Mouse (Mus musculus): ENCODE measurements around the gene Vmn1r143. TPM values are rescaled to one million over a fixed set of nuclear protein-coding genes. Genes with fewer than 3 reads are reported as not detected.
"Not testable (repeated sequence)": the region's sequence is repeated elsewhere in the genome, so short reads cannot be mapped to it uniquely, and the experiment has no call there.

Vmn1r143 gene
- total RNA-seq (2021), result not detected
- long read RNA-seq, experiment 1, result 0 reads
- long read RNA-seq, experiment 2, result 0 reads

DNA sequence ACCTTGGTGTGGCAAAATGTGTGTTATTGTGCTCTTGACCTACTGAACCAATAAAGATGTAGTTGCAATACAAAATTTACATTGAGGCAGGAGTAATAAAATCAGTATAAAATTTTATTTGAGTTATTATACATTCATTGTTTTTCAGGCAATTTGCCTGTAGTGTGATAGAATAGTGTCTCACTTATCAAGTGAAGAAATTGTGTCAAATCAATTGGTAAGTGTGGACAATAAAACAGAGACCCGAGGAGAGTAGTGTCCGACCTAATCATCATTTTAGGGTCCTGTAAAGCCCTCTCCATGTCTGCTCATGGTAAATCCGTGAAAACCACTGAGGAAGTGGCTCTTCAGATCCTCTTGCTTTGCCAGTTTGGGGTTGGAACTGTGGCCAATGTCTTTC lies at the start of gene Vmn1r143:
Gene Vmn1r143 (plus strand): TSS at position 301 of the 400 bp plus-strand sequence.
- not testable (repeated sequence) for DNase-seq (ENCODE audit: low spot score in 2 of 2)

DNA sequence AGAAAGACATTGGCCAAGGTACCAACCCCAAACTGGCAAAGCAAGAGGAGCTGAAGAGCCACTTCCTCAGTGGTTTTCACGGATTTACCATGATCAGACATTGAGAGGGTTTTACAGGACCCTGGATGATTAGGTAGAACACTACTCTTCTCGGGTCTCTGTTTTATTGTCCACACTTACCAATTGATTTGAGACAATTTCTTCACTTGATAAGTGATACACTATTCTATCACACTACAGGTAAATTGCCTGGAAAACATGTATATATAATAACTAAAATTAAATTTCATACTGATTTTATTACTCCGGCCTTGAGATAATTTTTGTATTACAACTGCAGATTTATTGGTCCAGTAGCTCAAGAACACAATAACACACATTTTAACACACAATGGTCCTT lies 25.2 kb upstream of the Vmn1r143 start, which contains the start of gene Vmn1r142:
Gene Vmn1r142 (minus strand): TSS at position 101 of the 400 bp plus-strand sequence.
- not testable (repeated sequence) for DNase-seq (ENCODE audit: low spot score in 2 of 2)

DNA sequence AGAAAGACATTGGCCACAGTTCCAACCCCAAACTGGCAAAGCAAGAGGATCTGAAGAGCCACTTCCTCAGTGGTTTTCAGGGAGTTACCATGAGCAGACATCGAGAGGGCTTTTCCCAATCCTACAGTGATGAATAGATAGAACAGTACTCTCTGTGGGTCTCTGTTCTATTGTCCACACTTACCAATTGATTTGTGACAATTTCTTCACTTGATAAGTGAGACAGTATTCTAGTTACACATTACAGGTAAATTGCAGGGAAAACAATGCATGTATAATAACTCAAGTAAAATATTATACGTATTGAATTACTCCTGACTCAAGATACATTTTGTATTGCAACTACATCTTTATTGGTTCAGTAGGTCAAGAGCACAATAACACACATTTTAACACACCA lies 12.0 kb downstream of the Vmn1r143 start, which contains the start of gene Gm8653:
Gene Gm8653 (minus strand): TSS at position 101 of the 400 bp plus-strand sequence.
- not testable (repeated sequence) for DNase-seq (ENCODE audit: low spot score in 2 of 2)

DNA sequence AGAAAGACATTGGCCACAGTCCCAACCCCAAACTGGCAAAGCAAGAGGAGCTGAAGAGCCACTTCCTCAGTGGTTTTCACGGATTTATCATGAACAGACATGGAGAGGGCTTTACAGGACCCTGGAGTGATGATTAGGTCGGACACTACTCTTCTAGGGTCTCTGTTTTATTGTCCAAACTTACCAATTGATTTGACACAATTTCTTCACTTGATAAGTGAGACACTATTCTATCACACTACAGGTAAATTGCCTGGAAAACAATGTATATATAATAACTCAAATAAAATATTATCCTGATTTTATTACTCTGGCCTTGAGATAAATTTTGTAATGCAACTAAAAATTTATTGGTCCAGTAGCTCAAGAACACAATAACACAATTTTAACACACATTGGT lies 40.2 kb downstream of the Vmn1r143 start, which contains the start of gene Gm8453:
Gene Gm8453 (minus strand): TSS at position 101 of the 400 bp plus-strand sequence.
- DNase-seq (ENCODE audit: low spot score in 2 of 2), result not testable (repeated sequence)

Other genes starting within 250 kb of the Vmn1r143 start
- not detected for gene Vmn1r137, start 194.8 kb upstream of the Vmn1r143 start, total RNA-seq (2021)
- gene Vmn1r138, start 160.5 kb upstream of the Vmn1r143 start, total RNA-seq (2021), result not detected
- gene Gm6176, start 133.1 kb upstream of the Vmn1r143 start, total RNA-seq (2021), result not detected
- gene Vmn1r139, start 120.3 kb upstream of the Vmn1r143 start, total RNA-seq (2021), result not detected
- not detected for gene Gm16451, start 71.1 kb upstream of the Vmn1r143 start, total RNA-seq (2021)
- gene Gm10666, start 54.6 kb upstream of the Vmn1r143 start, total RNA-seq (2021), result not detected
- gene Vmn1r142, start 25.3 kb upstream of the Vmn1r143 start, total RNA-seq (2021), result not detected
- not detected for gene Gm8653, start 11.9 kb downstream of the Vmn1r143 start, total RNA-seq (2021)
- gene Gm8453, start 40.1 kb downstream of the Vmn1r143 start, total RNA-seq (2021), result not detected
- gene Gm4187, start 140.3 kb downstream of the Vmn1r143 start, total RNA-seq (2021), result not detected
- not detected for gene Gm8660, start 181.7 kb downstream of the Vmn1r143 start, total RNA-seq (2021)
- not detected for gene Vmn1r148, start 224.2 kb downstream of the Vmn1r143 start, total RNA-seq (2021)
- gene Vmn1r149, start 248.9 kb downstream of the Vmn1r143 start, total RNA-seq (2021), result not detected

All from layer of hippocampus, postnatal 14 days (tissue).